ENCODE assay signal across 9 mouse cellular contexts in genomic region chrX:151061615-151062299, GRCm38 (mm10).
"Had no signal": no experiment of that assay in that cellular context is flagged by ENCODE, and none has a peak within 500 bp of the region (broad histone marks: within the 10 kb centered on the region; RNA-seq: fewer than 3 reads in every experiment).

No protein-coding gene starts in this region.

- DNase-seq: kidney, postnatal 10 days; kidney, postnatal 36 days; layer of hippocampus, postnatal 36 days; liver, embryonic 13.5 days; lung, adult 2 months; lung, postnatal 14 days; midbrain, embryonic 14.5 days; thymus, postnatal 36 days had no signal

- H3K27me3 ChIP-seq: liver, embryonic 13.5 days; stomach, embryonic 15.5 days had no signal

- H3K36me3 ChIP-seq: liver, embryonic 13.5 days; stomach, embryonic 15.5 days had no signal
